Mouse (Mus musculus) T-helper 17 cell (primary cell): Measurements from ENCODE around the gene Phc2.

Source experiments
- in situ Hi-C, 2 experiments: fragments of 300-600 bp; cut with MboI, MseI; formaldehyde crosslinking; loops; 1 replicate in 1 of 2; 2 replicates in 1 of 2; pipeline ENCODE4 v1.15.1; 2025; ENCODE audit warnings: high pct_unique_total_duplicates in 2 of 2

Phc2 gene

GRCm38 (mm10) chr4:128737137-128737589, 82.7 kb downstream of the Phc2 start:
- in situ Hi-C loops = no loop called here

- in situ Hi-C loops = no loop called here
Measured at GRCm38 (mm10) chr4:128737825-128738610, 83.5 kb downstream of the Phc2 start.

- in situ Hi-C loops = no loop called here
Measured at GRCm38 (mm10) chr4:128740878-128741277, 86.4 kb downstream of the Phc2 start.

- in situ Hi-C loops = no loop called here
Measured at GRCm38 (mm10) chr4:128741906-128742305, 87.4 kb downstream of the Phc2 start.

- in situ Hi-C loops = no loop called here
Measured at GRCm38 (mm10) chr4:128742379-128742970, 88.0 kb downstream of the Phc2 start.

DNA sequence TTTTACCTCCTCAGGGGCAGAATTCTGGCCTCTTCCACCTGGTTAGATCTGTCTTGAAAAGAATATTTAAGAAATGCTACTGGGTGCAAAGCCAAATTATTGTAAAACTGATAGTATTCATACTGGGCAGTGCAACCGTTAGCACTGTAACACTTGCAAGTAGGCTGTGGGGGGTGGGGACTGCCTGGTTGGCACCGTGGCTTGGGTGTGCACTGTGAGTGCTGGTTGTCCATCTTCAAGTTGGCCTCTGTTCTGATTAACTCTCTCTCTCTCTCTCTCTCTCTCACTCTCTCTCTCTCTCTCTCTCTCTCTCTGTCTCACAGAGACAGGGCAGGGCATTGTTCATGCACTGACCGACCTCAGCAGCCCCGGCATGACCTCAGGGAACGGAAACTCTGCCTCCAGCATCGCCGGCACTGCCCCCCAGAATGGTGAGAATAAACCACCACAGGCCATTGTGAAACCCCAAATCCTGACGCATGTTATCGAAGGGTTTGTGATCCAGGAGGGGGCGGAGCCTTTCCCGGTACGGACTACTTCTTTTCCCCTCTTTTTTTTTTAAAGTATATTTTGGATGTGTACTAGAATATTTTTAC, 88.6 kb downstream of the Phc2 start:
- in situ Hi-C loops = no loop called here

DNA sequence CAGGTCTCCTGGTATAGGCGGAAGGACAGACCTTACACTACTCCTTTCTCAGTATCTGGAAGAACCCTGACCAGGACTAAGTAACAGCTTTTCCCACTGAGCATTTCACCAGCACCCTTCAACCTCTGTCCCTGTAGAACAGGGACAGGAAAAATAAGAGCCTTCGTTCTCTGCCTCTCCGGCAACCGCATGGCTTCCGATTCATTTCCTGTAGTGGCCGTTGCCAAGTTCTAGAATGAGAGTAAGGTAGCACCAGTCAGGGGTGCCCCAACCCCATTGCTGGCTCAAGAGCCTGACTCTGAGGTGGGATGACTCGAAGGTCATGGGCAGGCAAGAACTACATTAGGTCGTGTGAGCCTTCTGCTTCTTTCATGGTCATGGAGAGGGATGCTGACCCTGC, 90.7 kb downstream of the Phc2 start:
- in situ Hi-C loops = no loop called here

- in situ Hi-C loops = no loop called here
Measured at GRCm38 (mm10) chr4:128747614-128748270, 93.2 kb downstream of the Phc2 start.

- in situ Hi-C loops = no loop called here
Measured at GRCm38 (mm10) chr4:128748309-128748708, 93.8 kb downstream of the Phc2 start.

GRCm38 (mm10) chr4:128751006-128751405, 96.5 kb downstream of the Phc2 start:
- in situ Hi-C loops = no loop called here

DNA sequence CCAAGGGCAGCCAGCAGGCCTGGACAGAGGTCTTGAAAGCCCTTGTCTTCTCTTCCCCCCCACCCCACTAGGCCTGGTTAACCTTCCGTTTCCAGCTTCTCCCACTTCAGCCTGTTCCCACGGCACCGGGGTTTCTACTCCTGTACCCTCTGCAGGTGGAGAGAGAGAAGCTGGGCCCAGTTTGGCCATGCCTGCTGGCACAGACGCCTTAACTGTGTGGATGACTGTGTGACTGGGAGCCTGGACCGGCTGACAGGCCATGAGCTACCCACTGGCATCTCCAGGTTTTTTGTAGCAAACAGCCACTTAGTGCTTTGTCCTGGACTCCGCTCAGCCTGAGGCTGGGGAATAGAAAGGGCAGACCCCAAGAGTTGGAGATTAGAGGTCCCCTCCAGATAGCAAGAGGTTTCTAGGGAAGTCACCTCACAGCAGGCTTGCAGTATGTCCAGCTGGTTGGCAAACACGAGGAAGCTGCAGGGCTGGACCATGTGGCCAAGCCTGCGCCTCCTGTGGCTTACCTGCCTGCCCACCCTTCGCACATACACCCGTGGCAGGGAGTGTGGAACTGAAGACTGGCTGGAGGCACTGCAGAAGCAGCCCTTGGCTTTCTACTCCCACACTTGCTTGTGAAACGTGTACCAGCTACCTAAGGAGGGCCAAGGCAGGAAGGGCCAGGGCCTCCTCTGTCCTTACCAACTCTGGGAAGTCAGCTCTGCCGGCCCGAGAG, 97.7 kb downstream of the Phc2 start:
- in situ Hi-C loops = no loop called here

DNA sequence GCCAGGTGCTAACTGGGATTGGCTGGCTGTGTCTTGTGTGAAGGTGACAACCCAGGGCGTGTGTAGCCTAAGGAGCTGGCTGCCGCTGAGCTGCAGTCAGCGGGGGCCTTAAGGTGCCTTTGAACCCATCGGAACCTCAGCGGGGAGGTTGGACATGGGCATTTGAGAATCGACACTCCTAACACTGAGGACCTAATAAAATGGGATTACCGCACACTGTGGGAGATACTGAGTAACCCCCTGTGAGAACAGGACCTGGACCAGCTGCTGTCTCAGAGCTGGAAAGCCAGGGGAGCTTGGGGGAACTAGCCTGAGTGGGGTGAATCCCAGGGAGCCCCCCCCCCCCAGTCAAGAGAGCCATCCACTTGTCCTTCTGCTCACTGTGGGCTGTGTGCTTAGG, 99.1 kb downstream of the Phc2 start:
- in situ Hi-C loops = no loop called here

- in situ Hi-C loops = no loop called here
Measured at GRCm38 (mm10) chr4:128755064-128755463, 100.6 kb downstream of the Phc2 start, which contains the start of gene A3galt2. Gene A3galt2, plus strand, starts transcription at chr4:128755364.

GRCm38 (mm10) chr4:128755900-128756299, 101.4 kb downstream of the Phc2 start:
- in situ Hi-C loops = no loop called here

DNA sequence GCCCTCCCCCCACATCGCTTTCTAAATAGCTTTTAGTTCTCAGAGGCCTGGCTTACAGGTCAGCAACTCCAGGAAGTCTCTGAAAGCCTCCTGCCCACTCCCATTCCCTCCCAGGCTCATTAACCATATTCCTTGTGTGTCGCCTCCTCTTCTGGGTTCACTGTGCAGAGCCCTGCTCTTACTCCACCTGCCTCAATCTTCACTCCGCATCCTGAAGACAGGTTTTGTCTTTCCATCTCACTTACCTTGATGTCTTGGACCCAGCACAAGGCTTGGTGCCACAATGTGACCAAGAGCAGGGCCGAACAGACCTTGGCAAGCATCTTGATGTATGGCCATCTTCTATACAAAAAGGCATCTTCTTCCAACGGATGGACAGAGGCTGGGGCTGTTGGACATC, 104.7 kb downstream of the Phc2 start:
- in situ Hi-C loops = no loop called here

GRCm38 (mm10) chr4:128760029-128760428, 105.5 kb downstream of the Phc2 start:
- in situ Hi-C loops = loop anchor here in 1 of 2 experiments (5.0 kb wide), 1 partner anchor 48 kb away; no protein-coding TSS in a partner anchor

DNA sequence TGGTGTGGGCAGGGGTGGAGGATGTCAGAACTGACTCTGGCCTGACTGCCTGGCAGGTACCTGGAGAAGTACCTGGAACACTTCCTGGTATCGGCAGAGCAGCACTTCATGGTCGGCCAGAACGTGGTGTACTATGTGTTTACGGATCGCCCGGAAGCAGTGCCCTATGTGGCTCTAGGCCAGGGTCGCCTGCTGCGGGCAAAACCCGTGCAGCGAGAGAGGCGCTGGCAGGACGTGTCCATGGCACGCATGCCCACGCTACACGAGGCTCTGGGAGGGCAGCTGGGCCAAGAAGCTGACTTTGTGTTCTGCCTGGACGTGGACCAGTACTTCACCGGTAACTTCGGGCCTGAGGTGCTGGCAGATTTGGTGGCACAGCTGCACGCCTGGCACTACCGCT, 112.4 kb downstream of the Phc2 start:
- in situ Hi-C loops = no loop called here

DNA sequence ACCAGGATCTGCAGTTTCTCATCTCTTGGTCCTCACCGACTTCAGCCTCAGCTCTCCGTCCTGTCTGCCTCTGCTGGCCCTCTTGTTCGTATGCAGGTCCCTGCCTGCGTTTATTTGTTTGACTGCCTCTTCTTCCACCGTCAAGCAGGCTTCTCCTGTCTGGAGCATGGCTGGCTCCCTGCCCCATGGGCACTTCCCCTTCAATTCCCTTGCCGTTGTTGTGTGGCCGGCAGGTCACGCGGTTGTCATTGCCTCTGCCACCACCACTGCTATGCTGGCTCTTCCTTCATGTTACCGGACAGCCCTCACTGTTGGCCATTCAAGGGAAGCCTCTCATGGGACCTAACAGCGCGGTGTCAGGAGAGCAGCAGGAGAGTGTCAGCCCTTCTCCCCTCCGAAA, 113.6 kb downstream of the Phc2 start:
- in situ Hi-C loops = no loop called here

DNA sequence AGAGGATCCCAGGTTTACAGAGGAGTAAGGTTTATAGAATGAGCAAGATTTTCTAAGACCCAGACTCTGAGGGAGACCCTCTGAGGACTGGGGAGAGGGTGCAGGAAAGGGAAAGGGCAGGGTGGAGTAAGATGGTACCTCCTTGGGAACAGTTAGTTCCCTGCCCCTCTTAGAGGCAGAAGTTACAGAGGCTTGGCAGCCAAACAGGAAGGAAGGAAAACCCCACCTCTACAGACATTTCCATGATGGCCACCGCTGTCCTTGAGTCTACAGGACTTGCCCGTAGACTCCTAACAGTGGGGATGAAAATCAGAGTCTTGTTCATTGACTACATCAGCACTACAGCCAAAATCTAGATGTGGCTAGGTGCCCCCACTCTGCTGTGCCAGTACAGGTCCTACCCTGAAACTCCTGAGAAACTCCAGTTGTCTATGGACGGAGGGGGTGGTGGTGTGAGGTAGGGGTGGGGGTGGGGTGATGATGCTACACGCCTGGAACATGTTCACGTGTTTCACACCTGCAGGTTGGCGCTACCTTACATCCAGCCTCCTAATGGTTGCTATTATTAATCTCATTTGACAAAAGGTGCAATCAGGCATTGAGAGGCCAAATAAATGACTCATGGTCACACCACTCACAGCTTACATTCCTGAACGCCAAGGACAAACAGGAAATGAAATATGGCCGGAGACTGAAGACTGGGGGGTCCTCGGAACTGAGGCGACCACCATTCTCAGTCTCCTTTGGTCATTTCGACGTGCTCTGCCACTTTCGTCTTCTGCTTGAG, 115.3 kb downstream of the Phc2 start:
- in situ Hi-C loops = loop anchor here in 1 of 2 experiments (10.0 kb wide), 1 partner anchor 155 kb away; the partner anchor contains the start of genes Tlr12 and Zscan20

DNA sequence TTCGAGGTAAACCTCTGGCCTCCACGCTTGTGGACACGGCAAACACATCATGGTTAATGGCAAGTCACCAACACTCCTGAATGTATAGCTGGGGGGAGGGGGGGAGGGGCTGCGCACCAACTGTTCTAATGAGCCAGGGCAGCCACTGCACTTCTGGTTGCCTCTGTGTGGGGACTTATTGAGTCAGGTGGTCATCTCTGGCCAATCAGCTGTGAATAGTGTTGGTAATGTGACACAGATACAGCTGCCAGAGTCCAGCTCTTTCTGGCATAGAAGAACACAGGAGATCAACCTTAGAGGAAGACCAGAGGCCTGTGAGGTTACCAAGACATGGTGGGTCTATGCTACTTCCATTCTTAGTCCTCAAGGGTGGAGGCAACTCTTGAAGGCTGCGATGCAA, 116.2 kb downstream of the Phc2 start:
- in situ Hi-C loops = loop anchor here in 1 of 2 experiments (10.0 kb wide), 1 partner anchor 156 kb away; the partner anchor contains the start of genes Tlr12 and Zscan20
